Mouse (Mus musculus) bone marrow, adult 2 months (tissue): ENCODE results near the gene Endou. TPM values are rescaled to one million over a fixed set of nuclear protein-coding genes. Genes with fewer than 3 reads are reported as not detected.

Experiments used
- H3K27ac ChIP-seq: fragments of 200-500 bp; 2 replicates; pipeline ENCODE4 v1.5.1; 2012; ENCODE audit warnings: low read depth, mild to moderate bottlenecking, control low read depth, inconsistent platforms, low read length; ENCODE audit not compliant: control insufficient read depth, poor library complexity, insufficient read depth
- H3K4me1 ChIP-seq: fragments of 200-500 bp; 2 replicates; pipeline ENCODE4 v1.6.1; 2011; ENCODE audit warnings: low read length; ENCODE audit not compliant: control insufficient read depth, insufficient read depth
- H3K4me3 ChIP-seq: fragments of 200-500 bp; replicated peaks from 2 replicates; pipeline ENCODE3; 2011; ENCODE audit warnings: mild to moderate bottlenecking, low read depth, low read length, control low read depth; ENCODE audit not compliant: control insufficient read depth
- CTCF ChIP-seq: fragments of 200-500 bp; IDR thresholded peaks from 2 replicates; pipeline ENCODE4 v1.5.1; 2011; ENCODE audit warnings: low read length, control low read depth; ENCODE audit not compliant: control insufficient read depth, insufficient read depth
- POLR2A ChIP-seq: fragments of 200-500 bp; IDR thresholded peaks from 2 replicates; pipeline ENCODE4 v1.6.1; 2011; ENCODE audit warnings: low read depth, mild to moderate bottlenecking, control low read depth, low read length, borderline replicate concordance; ENCODE audit not compliant: control insufficient read depth
- WGBS: fragments of 180-500 bp; shearing (Covaris S2); methylation state at CpG from one replicate; pipeline ENCODE4 v1.1.7; 2018; 5-methylcytosine and 5-hydroxymethylcytosine counted together
- polyA plus RNA-seq: library from polyadenylated mRNA; stranded (reverse); fragments of >200 nt; gene quantifications from 2 replicates; pipeline ENCODE4 v1.2.4, GENCODE M21; 2011; ENCODE audit warnings: low replicate concordance; ENCODE audit not compliant: missing spikeins, insufficient read depth, insufficient read length

Endou gene
- polyA plus RNA-seq, 1 experiment, result 7.3 TPM

- WGBS, result 69% methylated on average over 17 of the region's 17 CpGs
- peaks cover 10% of the 10 kb centered on the region for H3K4me1 ChIP-seq
- no peak for TF ChIP-seq CTCF
- TF ChIP-seq POLR2A, result no peak
These were observed 6.6 kb downstream of the Endou start for GRCm38 (mm10) chr15:97724346-97725197.

GRCm38 (mm10) chr15:97723536-97724345, 7.4 kb downstream of the Endou start:
- Histone ChIP-seq H3K4me1 (peaks cover 10% of the 10 kb centered on the region), H3K4me3 (no peak overlapping the region), H3K27ac (no peak overlapping the region)
- TF ChIP-seq POLR2A (no peak), CTCF (no peak)
- WGBS, result 81% methylated on average over 6 of the region's 6 CpGs

More at GRCm38 (mm10) chr15:97724346-97725197, 6.6 kb downstream of the Endou start:
- no peak overlapping the region for H3K4me3 ChIP-seq
- H3K27ac ChIP-seq, result no peak overlapping the region

GRCm38 (mm10) chr15:97721008-97721701, 10.0 kb downstream of the Endou start:
- Histone ChIP-seq H3K4me3 (no peak overlapping the region), H3K4me1 (peaks cover 6% of the 10 kb centered on the region; the same call in 1 of the 2 replicates), H3K27ac (peak overlapping the region; percentile 63)
- WGBS, result 5% methylated on average over 15 of the region's 15 CpGs
- TF ChIP-seq CTCF, result no peak

GRCm38 (mm10) chr15:97720026-97720675, 11.0 kb downstream of the Endou start:
- WGBS, result 83% methylated on average over 12 of the region's 12 CpGs

GRCm38 (mm10) chr15:97719494-97719893, 11.6 kb downstream of the Endou start:
- Histone ChIP-seq H3K4me1 (peaks cover 2% of the 10 kb centered on the region; the same call in 1 of the 2 replicates), H3K27ac (no peak overlapping the region), H3K4me3 (no peak overlapping the region)
- TF ChIP-seq POLR2A (no peak), CTCF (no peak)
- WGBS, result 88% methylated on average over 12 of the region's 12 CpGs

More at GRCm38 (mm10) chr15:97720026-97720675, 11.0 kb downstream of the Endou start:
- no peak overlapping the region for H3K4me3 ChIP-seq
- TF ChIP-seq CTCF (no peak), POLR2A (no peak)
- peaks cover 4% of the 10 kb centered on the region; the same call in 1 of the 2 replicates for H3K4me1 ChIP-seq
- H3K27ac ChIP-seq, result peak overlapping the region; percentile 78

- Histone ChIP-seq H3K4me1 (peaks cover 2% of the 10 kb centered on the region; the same call in 1 of the 2 replicates), H3K4me3 (no peak overlapping the region), H3K27ac (no peak overlapping the region)
- 69% methylated on average over 8 of the region's 8 CpGs for WGBS
- TF ChIP-seq CTCF (no peak), POLR2A (no peak)
These were observed 12.5 kb downstream of the Endou start for GRCm38 (mm10) chr15:97718535-97719155.

GRCm38 (mm10) chr15:97717861-97718534, 13.1 kb downstream of the Endou start:
- TF ChIP-seq POLR2A (no peak), CTCF (peak; percentile 81)
- Histone ChIP-seq H3K4me1 (peaks cover 2% of the 10 kb centered on the region; the same call in 1 of the 2 replicates), H3K27ac (no peak overlapping the region), H3K4me3 (no peak overlapping the region)
- 19% methylated on average over 12 of the region's 12 CpGs for WGBS
